Mouse (Mus musculus) gonadal fat pad, adult 2 months (tissue): Measurements from ENCODE around the gene Igf2bp1. TPM values are rescaled to one million over a fixed set of nuclear protein-coding genes. Genes with fewer than 3 reads are reported as not detected.

Experiments used
- polyA plus RNA-seq: library from polyadenylated mRNA; depleted of rRNA; stranded (reverse); fragments of >200 nt; gene quantifications from 2 replicates; pipeline ENCODE4 v1.2.3, GENCODE M21; 2012; rRNA removed

Gene Igf2bp1
- polyA plus RNA-seq, 1 experiment = 0.11 TPM

Other genes with a start within 250 kb of the Igf2bp1 start
- gene Phospho1, start 181.4 kb downstream of the Igf2bp1 start, polyA plus RNA-seq = 17.3 and 19.2 TPM in 2 replicates
- 5.2 and 12.0 TPM in 2 replicates for gene Gngt2, start 168.7 kb downstream of the Igf2bp1 start, polyA plus RNA-seq
- 12.4 and 17.7 TPM in 2 replicates for gene Abi3, start 163.5 kb downstream of the Igf2bp1 start, polyA plus RNA-seq
- 21.6 and 41.6 TPM in 2 replicates for gene B4galnt2, start 91.0 kb downstream of the Igf2bp1 start, polyA plus RNA-seq
- not detected in 2 replicates for gene Gip, start 18.6 kb upstream of the Igf2bp1 start, polyA plus RNA-seq
- 35.6 and 45.2 TPM in 2 replicates for gene Snf8, start 28.9 kb upstream of the Igf2bp1 start, polyA plus RNA-seq
- 89.4 and 104 TPM in 2 replicates for gene Ube2z, start 59.4 kb upstream of the Igf2bp1 start, polyA plus RNA-seq
- gene Atp5g1, start 69.7 kb upstream of the Igf2bp1 start, polyA plus RNA-seq = 603 and 668 TPM in 2 replicates
- 0.09 TPM in 1 of 2 replicates, not detected in the other for gene Calcoco2, start 106.0 kb upstream of the Igf2bp1 start, polyA plus RNA-seq
- 0.45 and 0.84 TPM in 2 replicates for gene Ttll6, start 127.8 kb upstream of the Igf2bp1 start, polyA plus RNA-seq
- gene Hoxb13, start 188.4 kb upstream of the Igf2bp1 start, polyA plus RNA-seq = 0.04 TPM in 1 of 2 replicates, not detected in the other